Mouse (Mus musculus): ENCODE measurements at regions not wholly inside any gene's neighbourhood (a gene's known extent, or its start where the extent isn't known, plus 50 kb on each side); places are given as distances from the start of the nearest gene placed in this dataset.

DNA sequence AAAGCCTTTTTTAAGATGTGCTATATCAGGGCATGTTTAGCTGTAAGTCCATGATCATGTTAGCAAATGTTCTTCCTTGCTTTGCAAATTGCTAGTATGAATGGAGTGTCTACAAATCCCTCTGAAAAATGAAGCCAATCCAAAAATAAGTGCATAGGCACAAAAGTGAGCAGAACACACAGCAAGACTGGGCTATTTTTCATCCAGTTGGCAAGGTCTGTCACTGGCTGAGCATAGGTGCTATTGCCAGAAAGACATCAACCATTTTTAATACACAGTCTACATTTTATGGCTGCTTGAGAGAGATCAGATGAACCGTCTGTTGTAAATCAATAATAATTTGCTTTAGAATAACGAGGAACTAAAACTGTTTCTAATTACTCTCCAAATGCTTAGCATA, 227.3 kb upstream of the Jag1 start:
- no peak for TF ChIP-seq CTCF (IDR thresholded peaks at IDR 0.05; ENCODE audit: extremely low read depth, insufficient read depth, low read length)
- TF ChIP-seq POLR2A (IDR thresholded peaks at IDR 0.05; ENCODE audit: extremely low read depth, insufficient read depth, low read length): no peak
